Mouse (Mus musculus) MN1 (cell line): ENCODE results near the gene Cap1.
"Not testable (repeated sequence)": the region's sequence is repeated elsewhere in the genome, so short reads cannot be mapped to it uniquely, and the experiment has no call there.

Experiments
- DNase-seq: peaks from one replicate; pipeline ENCODE4 v3.0.0-alpha.2; 2016; ENCODE audit warnings: low spot score

Gene Cap1

DNA sequence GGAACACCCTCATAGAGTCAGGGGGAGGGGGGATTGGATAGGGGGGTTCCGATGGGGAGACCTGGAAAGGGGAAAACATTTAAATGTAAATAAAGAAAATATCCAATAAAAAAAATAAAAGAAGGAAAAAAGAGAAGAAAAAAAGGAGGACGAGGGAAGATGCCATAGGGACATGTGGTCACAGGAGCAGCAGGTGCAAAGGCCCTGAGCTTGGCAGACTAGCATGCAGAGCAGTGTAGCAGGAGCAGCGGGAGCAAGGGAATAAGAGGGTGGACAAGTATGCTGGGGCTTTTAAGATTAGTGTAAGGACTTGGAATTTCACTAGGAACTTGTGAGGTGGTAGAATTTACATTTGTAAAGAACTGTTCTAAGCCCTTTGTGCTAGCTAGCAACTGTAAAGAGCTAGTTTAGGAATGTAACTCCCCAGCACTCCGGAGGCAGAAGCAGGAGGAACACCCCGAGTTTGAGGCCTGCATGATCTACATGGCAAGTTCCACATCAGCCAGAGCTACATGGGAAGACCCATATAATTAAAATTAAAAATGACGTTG is 48.6 kb downstream of the Cap1 start:
- DNase-seq: no peak

- DNase-seq: no peak
Observed at GRCm38 (mm10) chr4:122836403-122836775, 49.5 kb downstream of the Cap1 start.

DNA sequence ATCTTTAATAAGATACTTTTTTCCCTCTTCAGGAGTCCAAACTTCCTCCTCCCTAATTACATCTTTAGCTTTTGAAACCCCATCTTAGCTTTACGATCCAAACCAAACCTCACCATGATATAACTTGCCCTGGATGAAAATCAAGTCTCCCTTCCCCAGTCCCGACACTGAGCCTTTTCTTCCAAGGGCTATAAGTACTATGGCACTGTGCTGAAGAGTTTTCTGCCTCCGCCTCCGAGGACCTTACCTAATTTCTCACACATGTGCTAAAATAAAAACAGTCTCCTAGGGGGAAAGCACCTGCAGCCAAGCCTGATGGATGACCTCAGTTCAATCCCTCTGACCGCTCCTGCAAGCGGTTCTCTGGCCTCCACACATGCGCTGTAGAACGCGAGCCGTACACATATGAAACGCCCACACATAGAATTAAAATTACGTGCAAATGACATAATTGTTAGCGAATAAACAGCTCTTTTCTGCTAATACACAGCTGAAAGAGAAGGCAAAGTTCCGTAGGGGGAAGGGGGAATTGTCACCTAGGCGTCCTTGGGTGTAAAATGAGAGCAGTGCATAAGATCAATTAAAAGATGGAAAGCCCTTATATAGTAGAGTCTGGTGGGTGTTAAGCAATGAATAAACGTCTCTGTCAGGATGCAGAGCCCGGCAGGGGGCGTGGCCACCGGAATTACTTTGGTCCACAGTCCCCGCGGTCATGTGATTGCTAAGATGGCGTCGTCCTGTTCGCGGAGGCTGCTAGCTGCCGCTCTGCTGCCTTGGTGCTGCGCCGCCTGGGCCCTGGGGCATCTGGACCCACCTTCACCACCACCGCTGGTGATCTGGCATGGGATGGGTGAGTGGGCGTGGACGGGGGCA is 50.1 kb downstream of the Cap1 start, which contains the start of gene Ppt1:
Ppt1 (plus strand) TSS at position 713 of the 873 bp plus-strand sequence.
- peak; percentile 89 for DNase-seq

- no peak for DNase-seq
Observed at GRCm38 (mm10) chr4:122831888-122832287, 54.0 kb downstream of the Cap1 start.

- no peak for DNase-seq
Observed at GRCm38 (mm10) chr4:122829339-122829738, 56.5 kb downstream of the Cap1 start.

DNA sequence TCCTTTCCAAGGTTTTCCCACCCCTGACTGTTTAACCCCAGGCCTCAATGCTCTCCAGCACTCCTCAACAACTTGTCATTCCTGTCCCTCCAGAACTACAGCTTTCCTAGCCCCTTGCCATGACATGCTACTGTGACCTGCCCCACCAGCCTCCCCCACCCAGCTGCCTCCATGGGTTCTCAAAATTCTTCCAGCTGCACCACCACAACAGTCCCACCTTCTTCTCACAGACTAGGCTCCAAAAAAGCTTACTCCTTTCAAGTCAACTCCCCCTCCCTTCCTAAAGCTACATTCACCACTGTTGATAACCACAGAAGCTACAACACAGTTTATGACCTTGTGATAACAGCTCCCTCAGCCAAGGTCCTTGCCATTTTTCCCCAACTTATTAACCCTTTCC is 58.2 kb downstream of the Cap1 start:
- no peak for DNase-seq

DNA sequence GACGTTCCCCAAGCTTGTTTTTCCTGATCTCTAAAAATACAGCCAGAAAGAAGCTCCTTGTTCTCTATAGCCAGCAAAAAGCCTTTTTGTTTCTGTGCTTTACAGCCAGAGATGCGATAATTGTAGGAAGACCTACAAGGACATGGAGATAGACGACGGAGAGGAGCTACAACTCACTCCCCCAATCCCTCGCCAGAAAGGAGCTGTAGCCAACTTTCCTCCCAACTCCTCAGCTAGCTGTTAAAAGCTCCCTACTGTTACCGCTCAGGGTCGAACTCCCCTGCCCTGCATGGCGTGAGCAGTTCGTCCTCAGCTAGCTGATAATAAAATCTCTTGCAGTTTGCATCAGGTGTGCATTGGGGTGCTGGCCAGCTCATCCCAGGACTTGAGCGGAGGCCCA is 64.9 kb downstream of the Cap1 start:
- not testable (repeated sequence) for DNase-seq

- DNase-seq: no peak
Observed at GRCm38 (mm10) chr4:122816202-122816601, 69.7 kb downstream of the Cap1 start.

- no peak for DNase-seq
Observed at GRCm38 (mm10) chr4:122811824-122812223, 74.0 kb downstream of the Cap1 start.

- no peak for DNase-seq
Observed at GRCm38 (mm10) chr4:122811180-122811579, 74.7 kb downstream of the Cap1 start.
